Mouse (Mus musculus): ENCODE results near the gene V1ra8. TPM values are rescaled to one million over a fixed set of nuclear protein-coding genes. Genes with fewer than 3 reads are reported as not detected.
"Not testable (repeated sequence)": the region's sequence is repeated elsewhere in the genome, so short reads cannot be mapped to it uniquely, and the experiment has no call there.

Gene V1ra8
- polyA plus RNA-seq (2014; fragmentation: Nextera tagmentation; extraction: Ambion mirVana): not detected in 2 replicates

GRCm38 (mm10) chr6:90202493-90202892 lies at the start of gene V1ra8:
V1ra8 (plus strand) TSS chr6:90202793.
- H3K4me1 ChIP-seq (ENCODE audit: control insufficient read depth in 2 of 2, insufficient read depth in 2 of 2, low read length in 2 of 2); H3K9me3 ChIP-seq (ENCODE audit: control insufficient read depth, low read length); H3K4me3 ChIP-seq (ENCODE audit: control insufficient read depth in 1 of 2, insufficient read depth in 1 of 2, low read depth in 1 of 2, low read length in 2 of 2); ATAC-seq (ENCODE audit: insufficient number of reproducible peaks, insufficient read depth, low FRiP score, low read depth); H3K27me3 ChIP-seq (ENCODE audit: control insufficient read depth, insufficient read depth, low read length); H3K4me2 ChIP-seq (ENCODE audit: low read length); H3K36me3 ChIP-seq (ENCODE audit: control insufficient read depth, insufficient read depth, low read length); H3K27ac ChIP-seq (replicated peaks in 1 of 2; ENCODE audit: control insufficient read depth in 1 of 2, insufficient read depth in 1 of 2, low read depth in 2 of 2, low read length in 2 of 2); H3K9ac ChIP-seq (ENCODE audit: low read length): not testable (repeated sequence)
- 69% methylated on average over 1 of the region's 2 CpGs for WGBS

- Histone ChIP-seq H3K27ac (replicated peaks in 1 of 2; ENCODE audit: control insufficient read depth in 1 of 2, insufficient read depth in 1 of 2, low read depth in 2 of 2, low read length in 2 of 2) (no peak overlapping the region), H3K4me1 (ENCODE audit: control insufficient read depth in 2 of 2, insufficient read depth in 2 of 2, low read length in 2 of 2) (no peaks in the 10 kb centered on the region), H3K27me3 (ENCODE audit: control insufficient read depth, insufficient read depth, low read length) (no peaks in the 10 kb centered on the region), H3K4me2 (ENCODE audit: low read length) (no peak overlapping the region), H3K9ac (ENCODE audit: low read length) (no peak overlapping the region), H3K4me3 (ENCODE audit: control insufficient read depth in 1 of 2, insufficient read depth in 1 of 2, low read depth in 1 of 2, low read length in 2 of 2) (no peak overlapping the region), H3K9me3 (ENCODE audit: control insufficient read depth, low read length) (no peaks in the 10 kb centered on the region), H3K36me3 (ENCODE audit: control insufficient read depth, insufficient read depth, low read length) (no peaks in the 10 kb centered on the region)
- ATAC-seq (ENCODE audit: insufficient number of reproducible peaks, insufficient read depth, low FRiP score, low read depth): no peak
- 72% methylated on average over 3 of the region's 3 CpGs for WGBS
Observed at GRCm38 (mm10) chr6:90160139-90160538, 42.5 kb upstream of the V1ra8 start.

- Histone ChIP-seq H3K9me3 (ENCODE audit: control insufficient read depth, low read length) (0 out of 2 replicates have a peak, but pooled peaks cover 3% of the 10 kb centered on the region), H3K27ac (replicated peaks in 1 of 2; ENCODE audit: control insufficient read depth in 1 of 2, insufficient read depth in 1 of 2, low read depth in 2 of 2, low read length in 2 of 2) (no peak within 1 kb of the TSS), H3K36me3 (ENCODE audit: control insufficient read depth, insufficient read depth, low read length) (no peaks in the 10 kb centered on the region), H3K4me2 (ENCODE audit: low read length) (no peak within 1 kb of the TSS), H3K4me3 (ENCODE audit: control insufficient read depth in 1 of 2, insufficient read depth in 1 of 2, low read depth in 1 of 2, low read length in 2 of 2) (no peak within 1 kb of the TSS), H3K4me1 (ENCODE audit: control insufficient read depth in 2 of 2, insufficient read depth in 2 of 2, low read length in 2 of 2) (no peaks in the 10 kb centered on the region), H3K27me3 (ENCODE audit: control insufficient read depth, insufficient read depth, low read length) (no peaks in the 10 kb centered on the region), H3K9ac (ENCODE audit: low read length) (no peak within 1 kb of the TSS)
- WGBS: 51% methylated on average over 2 of the region's 2 CpGs
- ATAC-seq (ENCODE audit: insufficient number of reproducible peaks, insufficient read depth, low FRiP score, low read depth): no peak
Observed at GRCm38 (mm10) chr6:90174508-90174907, 28.1 kb upstream of the V1ra8 start, which contains the start of gene Vmn1r52. Vmn1r52 (plus strand) TSS chr6:90174808.

GRCm38 (mm10) chr6:90224338-90224737 lies 21.7 kb downstream of the V1ra8 start, which contains the start of gene Vmn1r53:
Vmn1r53 (minus strand) TSS chr6:90224438.
- Histone ChIP-seq H3K4me1 (ENCODE audit: control insufficient read depth in 2 of 2, insufficient read depth in 2 of 2, low read length in 2 of 2) (no peaks in the 10 kb centered on the region), H3K27me3 (ENCODE audit: control insufficient read depth, insufficient read depth, low read length) (no peaks in the 10 kb centered on the region), H3K27ac (replicated peaks in 1 of 2; ENCODE audit: control insufficient read depth in 1 of 2, insufficient read depth in 1 of 2, low read depth in 2 of 2, low read length in 2 of 2) (no peak within 1 kb of the TSS), H3K9ac (ENCODE audit: low read length) (no peak within 1 kb of the TSS), H3K9me3 (ENCODE audit: control insufficient read depth, low read length) (peaks cover 12% of the 10 kb centered on the region), H3K4me2 (ENCODE audit: low read length) (no peak within 1 kb of the TSS), H3K4me3 (ENCODE audit: control insufficient read depth in 1 of 2, insufficient read depth in 1 of 2, low read depth in 1 of 2, low read length in 2 of 2) (no peak within 1 kb of the TSS), H3K36me3 (ENCODE audit: control insufficient read depth, insufficient read depth, low read length) (no peaks in the 10 kb centered on the region)
- 76% methylated on average over 1 of the region's 1 CpGs for WGBS
- ATAC-seq (ENCODE audit: insufficient number of reproducible peaks, insufficient read depth, low FRiP score, low read depth): no peak

GRCm38 (mm10) chr6:90232114-90232513 lies 29.5 kb downstream of the V1ra8 start:
- not testable (repeated sequence) for H3K4me1 ChIP-seq (ENCODE audit: control insufficient read depth in 2 of 2, insufficient read depth in 2 of 2, low read length in 2 of 2); ATAC-seq (ENCODE audit: insufficient number of reproducible peaks, insufficient read depth, low FRiP score, low read depth); H3K4me3 ChIP-seq (ENCODE audit: control insufficient read depth in 1 of 2, insufficient read depth in 1 of 2, low read depth in 1 of 2, low read length in 2 of 2); H3K36me3 ChIP-seq (ENCODE audit: control insufficient read depth, insufficient read depth, low read length); H3K27me3 ChIP-seq (ENCODE audit: control insufficient read depth, insufficient read depth, low read length); H3K9ac ChIP-seq (ENCODE audit: low read length); H3K27ac ChIP-seq (replicated peaks in 1 of 2; ENCODE audit: control insufficient read depth in 1 of 2, insufficient read depth in 1 of 2, low read depth in 2 of 2, low read length in 2 of 2); H3K4me2 ChIP-seq (ENCODE audit: low read length)
- 79% methylated on average over 4 of the region's 4 CpGs for WGBS
- peaks cover 13% of the 10 kb centered on the region for H3K9me3 ChIP-seq (ENCODE audit: control insufficient read depth, low read length)

GRCm38 (mm10) chr6:90232681-90233080 lies 30.1 kb downstream of the V1ra8 start:
- Histone ChIP-seq H3K4me1 (ENCODE audit: control insufficient read depth in 2 of 2, insufficient read depth in 2 of 2, low read length in 2 of 2) (no peaks in the 10 kb centered on the region), H3K9ac (ENCODE audit: low read length) (no peak overlapping the region), H3K4me2 (ENCODE audit: low read length) (no peak overlapping the region), H3K4me3 (ENCODE audit: control insufficient read depth in 1 of 2, insufficient read depth in 1 of 2, low read depth in 1 of 2, low read length in 2 of 2) (no peak overlapping the region), H3K27me3 (ENCODE audit: control insufficient read depth, insufficient read depth, low read length) (no peaks in the 10 kb centered on the region), H3K27ac (replicated peaks in 1 of 2; ENCODE audit: control insufficient read depth in 1 of 2, insufficient read depth in 1 of 2, low read depth in 2 of 2, low read length in 2 of 2) (no peak overlapping the region), H3K36me3 (ENCODE audit: control insufficient read depth, insufficient read depth, low read length) (no peaks in the 10 kb centered on the region), H3K9me3 (ENCODE audit: control insufficient read depth, low read length) (peaks cover 11% of the 10 kb centered on the region; the same call in 1 of the 2 replicates)
- ATAC-seq (ENCODE audit: insufficient number of reproducible peaks, insufficient read depth, low FRiP score, low read depth): no peak
- WGBS: 53% methylated on average over 27 of the region's 27 CpGs

- no peak overlapping the region for H3K27ac ChIP-seq (replicated peaks in 1 of 2; ENCODE audit: control insufficient read depth in 1 of 2, insufficient read depth in 1 of 2, low read depth in 2 of 2, low read length in 2 of 2)
- H3K4me1 ChIP-seq (ENCODE audit: control insufficient read depth in 2 of 2, insufficient read depth in 2 of 2, low read length in 2 of 2): no peaks in the 10 kb centered on the region
- H3K4me2 ChIP-seq (ENCODE audit: low read length): no peak overlapping the region
- 71% methylated on average over 3 of the region's 3 CpGs for WGBS
- H3K27me3 ChIP-seq (ENCODE audit: control insufficient read depth, insufficient read depth, low read length): no peaks in the 10 kb centered on the region
- no peak overlapping the region for H3K9ac ChIP-seq (ENCODE audit: low read length)
- no peak overlapping the region for H3K4me3 ChIP-seq (ENCODE audit: control insufficient read depth in 1 of 2, insufficient read depth in 1 of 2, low read depth in 1 of 2, low read length in 2 of 2)
- no peaks in the 10 kb centered on the region for H3K36me3 ChIP-seq (ENCODE audit: control insufficient read depth, insufficient read depth, low read length)
- H3K9me3 ChIP-seq (ENCODE audit: control insufficient read depth, low read length): no peaks in the 10 kb centered on the region
- no peak for ATAC-seq (ENCODE audit: insufficient number of reproducible peaks, insufficient read depth, low FRiP score, low read depth)
Observed at GRCm38 (mm10) chr6:90244019-90244418, 41.4 kb downstream of the V1ra8 start.

GRCm38 (mm10) chr6:90246000-90246399 lies 43.4 kb downstream of the V1ra8 start, which contains the start of gene Vmn1r54:
Vmn1r54 (plus strand) TSS chr6:90246300.
- no peaks in the 10 kb centered on the region for H3K9me3 ChIP-seq (ENCODE audit: control insufficient read depth, low read length)
- no peaks in the 10 kb centered on the region for H3K36me3 ChIP-seq (ENCODE audit: control insufficient read depth, insufficient read depth, low read length)
- H3K4me1 ChIP-seq (ENCODE audit: control insufficient read depth in 2 of 2, insufficient read depth in 2 of 2, low read length in 2 of 2): no peaks in the 10 kb centered on the region
- H3K4me3 ChIP-seq (ENCODE audit: control insufficient read depth in 1 of 2, insufficient read depth in 1 of 2, low read depth in 1 of 2, low read length in 2 of 2): no peak within 1 kb of the TSS
- H3K4me2 ChIP-seq (ENCODE audit: low read length): no peak within 1 kb of the TSS
- H3K27me3 ChIP-seq (ENCODE audit: control insufficient read depth, insufficient read depth, low read length): no peaks in the 10 kb centered on the region
- H3K27ac ChIP-seq (replicated peaks in 1 of 2; ENCODE audit: control insufficient read depth in 1 of 2, insufficient read depth in 1 of 2, low read depth in 2 of 2, low read length in 2 of 2): no peak within 1 kb of the TSS
- WGBS: 39% methylated on average over 1 of the region's 1 CpGs
- no peak within 1 kb of the TSS for H3K9ac ChIP-seq (ENCODE audit: low read length)
- no peak for ATAC-seq (ENCODE audit: insufficient number of reproducible peaks, insufficient read depth, low FRiP score, low read depth)

Data from heart, embryonic 14.5 days (tissue).